Mouse (Mus musculus): ENCODE measurements around the gene Eif4e1b. TPM values are rescaled to one million over a fixed set of nuclear protein-coding genes. Genes with fewer than 3 reads are reported as not detected.

Gene Eif4e1b
- total RNA-seq (2021): not detected
- long read RNA-seq, experiment 1: 0 reads
- long read RNA-seq, experiment 2, partial matches to known transcripts: 0 of 1 reads
- long read RNA-seq, experiment 2, other reads (novel, unspliced or antisense): 1 of 1 reads

DNA sequence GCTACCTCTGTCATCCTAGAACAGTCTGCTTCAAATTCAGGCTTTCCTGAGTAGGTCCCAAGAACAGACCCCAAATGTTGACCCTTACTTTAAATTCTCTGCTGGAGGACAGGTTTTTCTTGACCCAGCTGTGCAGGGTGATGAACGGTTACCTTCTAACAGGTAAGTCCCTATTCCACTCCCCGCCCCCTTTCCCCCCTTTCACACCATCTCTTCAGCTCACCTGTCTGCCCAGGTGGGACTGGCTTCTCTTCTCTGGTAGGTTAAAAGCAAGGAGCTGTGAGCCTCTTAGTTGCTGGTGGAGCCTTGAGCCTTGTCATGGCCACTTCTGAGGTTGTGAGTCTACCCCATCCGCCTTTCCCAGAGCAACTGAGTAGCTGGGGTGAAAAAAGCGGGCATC, at the start of gene Eif4e1b:
Eif4e1b (plus strand) TSS at position 301 of the 400 bp plus-strand sequence.
- DNase-seq (ENCODE audit: low spot score in 2 of 2): no peak

DNA sequence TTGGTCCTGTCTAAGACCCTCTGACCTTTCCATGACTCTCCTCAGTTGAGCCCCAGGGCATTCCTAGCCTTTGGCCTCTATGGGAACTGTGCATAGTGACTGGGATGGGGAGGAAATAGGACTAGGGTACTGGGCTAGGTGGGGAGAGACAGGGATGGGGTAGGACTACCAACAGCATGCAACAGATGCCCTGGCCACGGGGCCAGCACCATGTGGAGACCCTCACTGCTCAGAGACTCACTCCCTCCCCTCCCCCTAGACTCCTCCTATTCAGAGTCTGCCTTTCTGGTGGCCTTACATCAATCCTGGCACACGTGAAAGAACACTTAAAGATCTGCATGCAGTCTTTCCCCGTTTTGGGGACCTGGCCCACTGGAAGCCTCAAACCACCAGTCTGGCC, 46.9 kb upstream of the Eif4e1b start:
- DNase-seq (ENCODE audit: low spot score in 2 of 2): no peak

DNA sequence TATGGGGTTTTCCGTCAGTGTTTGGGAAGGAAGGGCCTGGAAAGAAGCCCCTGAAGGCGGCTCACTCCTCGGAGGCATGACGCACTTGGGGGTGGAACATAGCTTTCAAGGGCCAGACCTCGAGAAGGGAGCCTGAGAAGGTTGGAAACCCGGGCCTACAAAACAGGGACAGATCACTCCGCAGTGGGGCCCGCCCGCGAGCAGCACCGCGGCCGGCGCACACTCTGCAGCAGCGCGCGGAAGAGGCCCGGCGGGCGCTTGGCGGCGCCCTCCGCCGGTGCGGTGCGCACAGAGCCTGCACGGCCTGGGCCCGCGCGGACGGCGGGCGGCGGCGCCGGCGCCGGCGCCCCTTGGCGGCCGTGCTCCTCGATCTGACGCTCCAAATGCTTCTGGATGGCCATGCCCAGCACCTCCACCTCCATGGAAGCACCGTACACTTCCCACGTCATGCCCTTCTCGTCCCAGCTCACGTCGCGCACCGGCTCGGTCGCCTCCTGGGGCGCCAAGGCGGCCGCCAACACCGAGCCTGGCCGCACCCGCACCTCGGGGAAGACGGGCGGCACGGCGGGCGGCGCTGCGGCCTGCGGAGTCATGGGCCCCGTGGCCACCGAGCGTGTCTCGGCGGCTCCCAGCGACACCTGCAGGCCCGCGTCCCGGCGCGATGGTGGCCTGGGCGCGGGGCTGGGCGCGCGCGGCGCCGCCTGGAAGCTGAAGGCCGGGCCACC, 46.1 kb upstream of the Eif4e1b start:
- no peak for DNase-seq (ENCODE audit: low spot score in 2 of 2)

DNA sequence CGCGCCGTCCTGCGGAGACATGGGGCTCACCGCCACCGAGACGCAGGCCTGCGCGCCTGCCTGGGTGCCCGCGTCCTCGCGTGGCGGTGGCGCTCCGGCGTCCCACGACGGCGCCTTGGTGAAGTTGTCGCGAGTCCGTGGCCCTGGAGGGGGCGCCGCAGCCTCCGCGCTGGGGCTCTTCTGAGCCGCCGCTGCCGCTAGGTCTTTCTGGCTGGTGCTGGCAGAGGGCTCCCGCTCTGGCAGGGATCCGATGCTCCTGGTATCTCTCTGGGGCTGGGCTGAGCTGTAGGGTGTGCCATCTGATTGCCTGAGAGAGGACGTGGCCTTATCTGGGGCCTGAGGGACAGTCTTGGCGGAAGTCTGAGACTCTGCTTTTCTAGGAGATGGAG, 45.6 kb upstream of the Eif4e1b start:
- no peak for DNase-seq (ENCODE audit: low spot score in 2 of 2)

DNA sequence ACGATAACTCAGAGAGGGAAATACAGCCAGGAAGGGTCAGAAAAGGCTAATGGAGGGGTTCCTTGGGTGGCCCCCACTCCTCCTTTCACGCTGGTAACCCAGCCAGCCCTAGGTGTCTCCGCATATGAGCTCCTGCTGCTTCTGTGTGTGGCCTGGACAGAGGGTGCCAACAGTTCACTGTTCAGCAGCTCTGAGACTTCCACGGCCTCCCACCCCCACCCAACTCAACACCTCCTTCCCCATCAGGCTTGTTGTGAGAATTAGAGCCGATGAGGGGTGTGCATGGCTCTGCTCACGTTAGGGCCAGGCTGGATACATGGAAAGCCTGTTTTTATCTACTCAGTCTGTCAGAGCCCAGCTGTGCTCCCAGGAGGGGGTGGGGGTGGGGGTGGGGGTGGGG, 37.7 kb upstream of the Eif4e1b start:
- no peak for DNase-seq (ENCODE audit: low spot score in 2 of 2)

DNA sequence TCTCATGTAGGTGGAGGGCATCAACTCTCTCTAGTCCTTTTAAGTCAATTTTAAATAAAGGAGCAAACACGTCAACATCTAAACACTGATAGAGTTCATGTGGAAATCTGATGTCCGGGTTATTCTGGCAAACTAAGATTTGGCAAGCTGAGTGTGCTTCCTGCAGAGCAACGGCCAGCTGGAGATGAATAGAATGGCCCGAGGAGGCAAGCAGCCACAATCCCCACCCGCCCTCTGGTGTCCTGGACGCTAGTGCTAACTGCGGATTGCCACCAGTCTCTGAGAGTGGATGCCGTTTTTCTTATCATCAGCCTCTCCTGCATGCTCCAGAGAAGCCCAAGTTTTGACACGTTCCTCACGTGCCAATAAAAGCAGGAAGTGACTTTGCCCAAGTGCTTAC, 36.9 kb upstream of the Eif4e1b start:
- no peak for DNase-seq (ENCODE audit: low spot score in 2 of 2)

DNA sequence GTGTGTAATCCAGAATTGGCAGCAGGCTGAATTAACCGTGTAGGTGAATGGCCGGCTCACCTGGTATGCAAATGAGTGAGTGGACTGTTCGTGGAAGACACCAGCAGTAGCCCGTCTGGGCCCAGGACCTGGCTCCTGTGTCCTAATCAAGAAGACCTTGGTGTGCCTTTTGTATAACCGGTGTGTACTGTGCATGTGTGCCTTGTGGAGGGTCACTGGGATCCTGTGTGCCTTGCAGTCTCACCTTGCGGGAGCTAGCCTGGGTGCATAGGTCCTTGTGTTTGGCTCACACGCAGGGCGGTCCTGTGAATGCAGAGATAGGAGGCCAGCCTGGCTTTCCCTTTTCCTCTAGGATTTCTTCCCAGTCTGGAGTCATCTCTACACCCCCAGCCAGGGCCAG, 35.6 kb upstream of the Eif4e1b start:
- DNase-seq (ENCODE audit: low spot score in 2 of 2): no peak

DNA sequence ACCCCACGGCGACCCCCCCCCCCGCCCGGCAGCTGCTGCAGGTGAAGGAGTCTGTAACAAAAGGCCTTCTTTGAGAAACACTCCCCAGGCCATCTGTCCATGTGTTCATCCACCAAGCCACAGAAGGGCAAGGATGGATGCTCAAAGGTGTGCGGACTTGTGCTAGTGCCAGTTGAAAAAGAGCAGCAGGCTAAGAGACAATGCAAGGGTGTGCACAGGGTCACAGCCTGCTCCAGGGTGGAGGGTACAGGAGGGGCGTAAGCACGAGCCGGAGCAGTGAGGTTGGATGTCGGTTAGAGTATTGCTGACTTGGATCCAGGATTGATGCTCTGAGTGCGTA, 35.1 kb upstream of the Eif4e1b start:
- DNase-seq (ENCODE audit: low spot score in 2 of 2): no peak

DNA sequence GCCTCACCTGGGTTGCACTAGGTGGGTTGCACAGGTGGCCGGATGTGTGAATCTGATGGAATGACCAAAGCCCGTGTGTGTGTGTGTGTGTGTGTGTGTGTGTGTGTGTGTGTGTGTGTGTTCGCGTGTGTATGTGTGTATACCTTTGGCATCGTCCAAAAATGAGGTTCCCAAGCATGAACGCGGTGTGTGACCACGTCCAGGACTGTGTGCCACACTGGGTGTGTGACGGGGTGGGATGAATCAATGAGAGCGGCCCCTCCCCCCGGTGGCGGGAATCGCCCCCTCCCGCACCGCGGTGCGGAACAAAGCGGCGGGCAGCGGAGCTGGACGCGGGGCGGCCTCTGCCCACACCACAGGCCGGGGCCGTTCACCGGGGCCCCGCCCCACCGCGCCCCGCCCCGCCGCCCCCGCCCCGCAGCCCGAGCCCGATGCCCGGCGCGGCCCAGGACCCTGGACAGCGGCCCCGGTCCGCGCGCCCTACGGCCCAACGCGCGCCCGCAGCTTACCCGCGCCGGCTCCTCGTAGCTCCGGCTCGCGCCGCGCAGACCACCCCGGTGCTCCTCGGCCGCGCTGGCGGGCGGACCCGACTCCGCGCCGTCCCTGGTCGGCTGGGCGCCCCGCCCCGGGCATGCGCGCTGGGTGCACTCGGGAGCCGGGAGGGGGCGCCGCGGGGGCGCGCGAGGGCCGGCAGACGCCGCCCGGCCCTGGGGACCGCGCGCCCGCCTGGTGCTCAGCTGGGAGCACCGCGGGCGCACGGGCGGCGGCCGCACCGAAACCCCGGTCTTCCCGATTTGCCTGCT, 34.5 kb upstream of the Eif4e1b start:
- peak in 1 of 2 experiments; percentile 57 for DNase-seq (ENCODE audit: low spot score in 2 of 2)

DNA sequence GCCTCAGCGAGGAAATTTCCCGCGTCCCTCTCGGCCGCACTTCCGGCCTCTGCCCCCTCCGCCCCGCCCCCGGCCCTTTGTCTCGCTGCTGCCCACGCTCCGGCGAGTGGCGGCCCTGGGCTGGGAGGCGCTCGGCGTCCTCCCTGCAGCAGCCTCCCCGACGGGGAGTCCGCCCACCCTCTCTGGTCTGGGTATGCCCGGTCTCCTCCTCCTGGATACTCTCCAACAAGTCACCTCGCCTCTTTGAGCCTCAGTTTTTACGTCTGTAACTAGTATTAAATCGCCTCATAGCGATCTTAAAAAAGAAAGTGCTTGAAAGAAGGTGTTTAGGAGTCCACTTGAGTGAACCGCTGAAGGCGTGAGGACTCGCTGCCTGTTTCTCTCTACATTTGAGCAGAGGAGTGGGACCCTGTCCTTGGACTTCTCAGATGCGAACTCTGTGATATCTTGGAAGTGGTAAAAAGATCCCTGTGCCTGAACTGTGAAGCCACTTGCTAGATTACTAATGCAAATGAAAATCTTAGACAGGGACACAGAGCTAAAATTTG, 33.9 kb upstream of the Eif4e1b start, which contains the start of gene Gprin1:
Gprin1 (minus strand) TSS at position 11 of the 548 bp plus-strand sequence.
- DNase-seq (ENCODE audit: low spot score in 2 of 2): no peak

DNA sequence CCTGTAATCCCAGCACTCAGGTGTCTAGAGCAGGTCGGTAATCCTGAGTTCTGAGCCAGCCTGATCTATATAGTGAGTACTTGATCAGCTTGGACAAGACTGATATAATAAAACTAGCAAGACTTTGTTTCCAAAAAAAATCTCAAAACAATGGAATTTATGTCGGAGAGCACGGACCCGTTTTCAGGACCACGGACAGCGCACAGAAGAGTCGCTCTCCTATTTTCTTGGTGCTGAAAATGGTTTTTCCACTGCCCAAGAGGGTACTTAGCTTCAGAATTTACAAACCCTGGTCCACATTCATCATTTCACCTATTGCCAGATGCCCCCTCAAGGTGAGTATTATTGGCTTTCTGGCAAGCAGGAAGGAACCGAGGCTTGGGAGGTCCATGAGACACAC, 33.1 kb upstream of the Eif4e1b start:
- peak in 1 of 2 experiments; percentile 40 for DNase-seq (ENCODE audit: low spot score in 2 of 2)

DNA sequence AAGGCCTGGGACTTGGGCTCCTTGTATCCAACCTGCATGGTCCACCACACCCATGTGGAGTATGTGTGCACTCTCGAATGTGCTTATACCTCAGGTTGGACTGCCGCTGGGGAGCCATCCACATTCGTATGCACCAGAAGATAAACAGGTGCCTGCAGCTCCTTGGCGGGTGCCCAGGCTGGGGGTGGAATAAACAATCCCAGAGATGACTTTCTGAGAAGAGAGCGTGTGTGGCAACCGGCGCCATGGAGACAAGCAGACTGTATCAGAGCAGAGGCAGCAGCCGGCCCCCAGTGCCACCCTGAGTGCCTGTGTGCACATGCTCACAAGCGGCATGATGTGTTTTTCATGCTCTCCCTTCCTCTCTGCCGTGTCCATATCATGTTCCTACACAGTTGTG, 31.1 kb upstream of the Eif4e1b start:
- no peak for DNase-seq (ENCODE audit: low spot score in 2 of 2)

DNA sequence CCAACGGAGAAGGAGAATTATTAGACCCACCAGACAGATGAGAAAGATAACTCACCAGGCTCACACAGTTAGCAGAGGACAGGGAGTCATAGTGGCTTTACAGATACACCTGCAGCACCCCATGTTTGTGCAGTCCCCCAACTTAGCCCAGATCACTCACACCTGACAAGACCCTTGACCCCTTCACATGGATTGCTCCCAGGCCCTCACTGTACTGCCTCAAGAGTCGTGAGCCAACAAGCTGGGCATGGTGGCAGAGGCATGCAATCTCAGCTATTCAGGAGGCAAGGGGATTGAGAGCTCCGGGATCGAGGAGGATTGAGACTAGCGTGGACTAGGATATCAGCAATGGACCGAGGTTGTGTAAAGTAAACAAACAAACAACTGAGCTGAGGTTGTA, 30.1 kb upstream of the Eif4e1b start:
- DNase-seq (ENCODE audit: low spot score in 2 of 2): no peak

DNA sequence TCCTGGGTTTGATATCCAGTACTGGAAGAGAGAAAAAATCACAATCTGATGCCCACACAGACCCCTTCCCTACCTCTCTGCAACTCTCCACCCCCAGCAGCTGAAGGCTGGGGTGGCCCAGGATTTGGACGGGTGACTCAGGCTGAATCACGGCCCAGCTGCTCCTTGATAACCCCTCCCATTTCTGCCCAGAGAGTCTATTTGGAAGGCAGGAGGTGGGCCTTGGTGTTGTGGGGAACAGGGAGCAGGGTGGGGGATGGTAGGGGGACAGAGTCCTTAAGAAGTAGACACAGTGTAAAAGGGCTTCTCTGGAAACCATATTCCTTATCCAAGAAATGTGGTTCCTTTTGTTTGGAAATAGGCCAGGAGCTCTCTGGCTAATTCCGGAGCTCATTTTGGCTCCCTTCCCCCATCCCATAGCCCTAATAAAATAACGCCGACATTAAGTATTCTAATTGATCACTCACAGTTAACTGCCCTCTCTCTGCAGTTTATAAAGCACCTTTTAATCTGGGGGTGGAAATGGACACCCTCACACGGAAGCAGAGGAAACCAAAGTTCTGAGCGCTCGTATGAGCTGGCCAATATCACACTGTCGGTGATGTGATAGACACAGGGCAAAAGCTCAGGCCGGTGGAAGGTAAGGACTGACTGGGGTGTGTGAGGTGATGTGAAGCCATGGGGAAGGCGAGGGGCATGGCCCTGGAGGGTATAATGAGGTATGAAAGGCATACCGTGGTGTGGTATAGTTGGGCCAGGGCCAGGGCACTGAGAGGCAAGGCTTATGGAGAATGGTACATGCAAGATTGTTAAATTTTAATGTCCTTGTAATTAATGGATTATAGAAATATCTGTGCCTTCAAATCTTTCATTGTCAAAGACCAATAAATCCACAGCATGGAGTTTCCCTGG, 29.4 kb upstream of the Eif4e1b start:
- no peak for DNase-seq (ENCODE audit: low spot score in 2 of 2)

DNA sequence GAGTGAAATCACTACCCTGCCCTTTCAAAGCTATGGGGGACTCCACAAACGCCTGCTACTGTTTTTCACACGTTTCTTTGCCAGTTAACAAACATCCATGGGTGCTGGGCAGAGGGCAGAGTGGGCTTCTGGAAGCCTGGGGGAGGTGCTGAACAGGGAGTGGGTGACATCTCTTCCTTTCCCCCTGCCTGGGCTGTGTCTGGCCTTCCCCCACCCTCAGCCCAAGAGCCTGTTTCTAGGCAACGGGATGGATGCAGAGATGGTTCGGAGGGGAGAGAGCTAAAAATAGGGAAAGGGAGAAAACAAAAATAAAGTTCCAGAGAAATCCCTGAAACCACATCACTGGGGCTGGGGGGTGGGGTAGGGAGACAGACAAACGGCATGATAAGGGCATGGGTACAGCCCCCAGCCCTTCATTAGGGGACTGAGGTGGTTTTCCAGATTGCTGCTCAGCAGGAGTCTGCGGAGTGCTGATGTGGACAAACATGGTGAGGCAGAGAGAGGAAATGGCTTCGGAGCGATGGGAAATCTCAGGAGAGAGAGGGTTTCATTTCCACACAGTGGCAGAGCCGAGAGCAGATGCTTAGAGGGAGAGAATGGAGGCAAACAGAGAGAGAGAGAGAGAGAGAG, 28.5 kb upstream of the Eif4e1b start:
- no peak for DNase-seq (ENCODE audit: low spot score in 2 of 2)

DNA sequence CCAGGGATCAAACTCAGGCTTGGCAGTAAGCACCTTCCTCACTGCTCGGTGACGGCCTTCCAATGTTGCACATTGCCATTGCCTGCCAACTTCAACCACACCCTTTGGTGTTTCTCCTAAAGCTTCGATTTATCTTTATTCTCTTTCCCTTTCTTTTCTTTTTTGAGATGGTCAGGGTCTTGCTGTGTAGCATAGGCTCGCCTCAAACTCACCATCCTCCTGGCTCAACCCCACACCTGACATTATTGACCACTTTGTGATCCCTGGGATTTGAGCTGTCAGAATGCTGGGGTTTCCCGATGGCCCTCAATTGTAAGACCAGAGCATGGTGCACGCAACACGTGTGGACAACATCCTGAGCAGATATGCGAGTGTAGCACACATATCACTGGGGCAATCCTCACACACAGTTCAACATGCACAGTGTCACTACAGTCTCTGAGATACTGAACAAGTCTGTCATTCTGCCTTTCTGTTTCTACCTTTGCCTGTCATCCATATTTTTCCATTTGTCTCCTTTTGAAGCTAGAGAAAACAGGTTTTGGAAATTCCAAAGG, 27.6 kb upstream of the Eif4e1b start:
- no peak for DNase-seq (ENCODE audit: low spot score in 2 of 2)

DNA sequence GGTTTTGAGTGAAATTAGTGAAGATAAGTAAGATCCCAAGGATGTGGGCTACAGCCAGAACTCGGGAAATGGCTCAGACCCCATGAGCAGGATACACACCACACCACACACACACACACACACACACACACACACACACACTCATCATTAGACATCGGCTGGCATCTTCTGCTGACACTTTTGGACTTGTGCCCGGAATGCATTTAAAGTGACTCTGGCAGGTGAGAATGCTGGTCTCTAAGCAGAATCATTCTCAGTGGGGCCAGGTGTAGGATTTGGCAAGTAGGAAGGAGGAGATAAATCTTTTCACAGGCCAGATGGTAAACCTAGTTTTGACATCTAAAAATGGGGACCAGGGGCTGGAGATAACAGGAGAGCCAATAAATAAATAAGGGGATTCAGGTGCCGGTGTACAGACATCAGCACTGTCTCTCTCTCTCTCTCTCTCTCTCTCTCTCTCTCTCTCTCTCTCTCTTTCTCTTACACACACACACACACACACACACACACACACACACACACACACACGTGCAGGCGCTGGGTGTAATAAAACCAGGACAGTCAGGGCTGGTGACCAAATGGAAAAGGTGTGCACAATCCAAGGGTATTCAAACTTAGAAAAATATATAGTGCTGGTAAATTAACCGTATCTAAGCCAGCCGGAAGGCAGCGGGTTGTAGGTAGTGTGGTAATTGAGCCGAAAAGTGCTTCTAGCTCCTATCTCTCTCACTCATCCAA, 26.5 kb upstream of the Eif4e1b start:
- DNase-seq (ENCODE audit: low spot score in 2 of 2): no peak

DNA sequence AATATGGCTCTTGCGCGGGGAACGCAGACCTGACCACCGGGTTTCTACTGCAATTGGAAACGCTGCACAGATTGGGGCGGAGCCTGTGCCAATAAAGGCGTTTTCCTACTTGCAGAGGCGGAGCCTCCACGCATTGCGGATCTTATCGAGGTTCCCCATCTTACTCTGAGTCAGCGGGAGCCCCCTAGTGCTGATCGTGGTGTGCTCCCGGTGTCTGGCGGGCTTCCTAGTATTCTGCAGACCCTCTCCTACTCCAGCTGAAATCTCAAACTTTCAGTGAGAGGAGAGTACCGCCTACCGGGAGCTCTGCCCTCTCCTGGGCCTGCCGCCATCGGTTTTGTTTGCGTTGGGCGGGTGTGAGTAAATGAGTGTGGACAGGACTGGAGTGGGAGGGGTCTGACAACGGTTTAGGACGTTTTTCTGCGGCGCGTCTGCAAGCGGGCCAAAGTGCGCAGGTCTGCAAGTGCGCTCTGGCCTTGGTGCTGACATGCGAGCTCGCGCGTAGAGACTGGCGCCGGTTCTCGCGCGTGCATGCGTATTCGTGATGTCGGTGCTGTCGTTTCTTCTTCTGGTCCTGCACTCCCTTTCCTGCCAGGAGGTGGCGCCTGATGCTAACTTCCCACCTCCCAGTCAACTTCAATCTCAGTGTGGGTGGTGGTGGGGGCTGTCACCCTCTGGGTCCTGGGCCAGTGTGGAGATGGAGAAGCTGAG, 25.6 kb upstream of the Eif4e1b start:
- DNase-seq (ENCODE audit: low spot score in 2 of 2): peak; percentile 56 to 80

Data from gastrocnemius, postnatal 4 days (tissue).